Mouse (Mus musculus) forebrain, embryonic 13.5 days (tissue): ENCODE data around the gene Lysmd4. TPM values are rescaled to one million over a fixed set of nuclear protein-coding genes. Genes with fewer than 3 reads are reported as not detected.

Experiments used
- ATAC-seq: fragments of 200-750 bp; cut with Nextera tagmentation; 2 replicates; pipeline ENCODE4 v1.8.0; 2017
- H3K27ac ChIP-seq: fragments of 300-500 bp; sonication (generic); 2 replicates; pipeline ENCODE4 v1.5.1; 2015; ENCODE audit warnings: inconsistent platforms, mild to moderate bottlenecking, moderate library complexity
- H3K27me3 ChIP-seq: fragments of 300-500 bp; sonication (generic); 2 replicates; pipeline ENCODE4 v1.6.1; 2015; ENCODE audit warnings: mild to moderate bottlenecking, inconsistent platforms
- H3K36me3 ChIP-seq: fragments of 300-500 bp; sonication (generic); 2 replicates; pipeline ENCODE4 v1.6.1; 2015; ENCODE audit warnings: mild to moderate bottlenecking, inconsistent platforms; ENCODE audit not compliant: poor library complexity, severe bottlenecking
- H3K4me1 ChIP-seq: fragments of 300-500 bp; sonication (generic); 2 replicates; pipeline ENCODE4 v1.6.1; 2015; ENCODE audit warnings: inconsistent platforms
- H3K4me2 ChIP-seq: fragments of 300-500 bp; sonication (generic); 2 replicates; pipeline ENCODE4 v1.6.1; 2015; ENCODE audit warnings: inconsistent platforms, mild to moderate bottlenecking, moderate library complexity
- H3K4me3 ChIP-seq: fragments of 300-500 bp; sonication (generic); 2 replicates; pipeline ENCODE4 v1.5.1; 2015; ENCODE audit warnings: mild to moderate bottlenecking, inconsistent platforms
- H3K9ac ChIP-seq: fragments of 300-500 bp; sonication (generic); 2 replicates; pipeline ENCODE4 v1.6.1; 2015; ENCODE audit warnings: mild to moderate bottlenecking, inconsistent platforms
- H3K9me3 ChIP-seq: fragments of 300-500 bp; sonication (generic); replicated peaks from 2 replicates; pipeline ENCODE4 v1.6.1; 2016; ENCODE audit warnings: inconsistent platforms
- WGBS: fragments of 180-500 bp; shearing (Covaris S2); methylation state at CpG from one replicate; pipeline ENCODE4 v1.1.7; 2015; 5-methylcytosine and 5-hydroxymethylcytosine counted together
- polyA plus RNA-seq: library from polyadenylated mRNA; unstranded; fragments of >200 nt; fragmentation: Nextera tagmentation; extraction: Ambion mirVana; gene quantifications from 2 replicates; pipeline ENCODE4 v1.2.1, GENCODE M21; 2015

The Lysmd4 gene
- polyA plus RNA-seq, 1 experiment from 2014 or later: 21.7 TPM

GRCm38 (mm10) chr7:67296419-67296818 is 74.1 kb downstream of the Lysmd4 start:
- ATAC-seq: no peak
- WGBS: 97% methylated on average over 1 of the region's 1 CpGs
- Histone ChIP-seq H3K27ac (no peak overlapping the region), H3K9me3 (no peaks in the 10 kb centered on the region), H3K27me3 (no peaks in the 10 kb centered on the region), H3K9ac (no peak overlapping the region), H3K36me3 (no peaks in the 10 kb centered on the region), H3K4me1 (0 out of 2 replicates have a peak, but pooled peaks cover 4% of the 10 kb centered on the region), H3K4me3 (no peak overlapping the region), H3K4me2 (no peak overlapping the region)

GRCm38 (mm10) chr7:67304937-67305336 is 82.6 kb downstream of the Lysmd4 start:
- H3K4me2 ChIP-seq: no peak overlapping the region
- H3K4me1 ChIP-seq: no peaks in the 10 kb centered on the region
- H3K27me3 ChIP-seq: no peaks in the 10 kb centered on the region
- no peak overlapping the region for H3K4me3 ChIP-seq
- no peaks in the 10 kb centered on the region for H3K36me3 ChIP-seq
- WGBS: 86% methylated on average over 3 of the region's 3 CpGs
- no peak overlapping the region for H3K27ac ChIP-seq
- no peaks in the 10 kb centered on the region for H3K9me3 ChIP-seq
- no peak for ATAC-seq
- H3K9ac ChIP-seq: no peak overlapping the region

GRCm38 (mm10) chr7:67307078-67307477 is 84.7 kb downstream of the Lysmd4 start:
- Histone ChIP-seq H3K27ac (no peak overlapping the region), H3K27me3 (no peaks in the 10 kb centered on the region), H3K4me3 (no peak overlapping the region), H3K9ac (no peak overlapping the region), H3K36me3 (no peaks in the 10 kb centered on the region), H3K4me2 (no peak overlapping the region), H3K9me3 (no peaks in the 10 kb centered on the region), H3K4me1 (no peaks in the 10 kb centered on the region)
- 95% methylated on average over 3 of the region's 3 CpGs for WGBS
- no peak for ATAC-seq

GRCm38 (mm10) chr7:67308102-67308501 is 85.8 kb downstream of the Lysmd4 start:
- Histone ChIP-seq H3K27me3 (no peaks in the 10 kb centered on the region), H3K4me3 (no peak overlapping the region), H3K4me2 (no peak overlapping the region), H3K9me3 (no peaks in the 10 kb centered on the region), H3K36me3 (no peaks in the 10 kb centered on the region), H3K4me1 (no peaks in the 10 kb centered on the region), H3K9ac (no peak overlapping the region), H3K27ac (no peak overlapping the region)
- ATAC-seq: no peak
- WGBS: 93% methylated on average over 2 of the region's 2 CpGs

- no peak overlapping the region for H3K4me3 ChIP-seq
- H3K27me3 ChIP-seq: no peaks in the 10 kb centered on the region
- WGBS: 95% methylated on average over 2 of the region's 2 CpGs
These were observed 87.8 kb downstream of the Lysmd4 start for GRCm38 (mm10) chr7:67310151-67310550.

GRCm38 (mm10) chr7:67313200-67313599 is 90.9 kb downstream of the Lysmd4 start:
- H3K9me3 ChIP-seq: no peaks in the 10 kb centered on the region
- no peak overlapping the region for H3K4me2 ChIP-seq
- WGBS: 95% methylated on average over 3 of the region's 3 CpGs
- H3K9ac ChIP-seq: no peak overlapping the region
- H3K36me3 ChIP-seq: peaks cover 2% of the 10 kb centered on the region; the same call in 1 of the 2 replicates
- H3K4me3 ChIP-seq: no peak overlapping the region
- ATAC-seq: no peak
- no peak overlapping the region for H3K27ac ChIP-seq
- H3K4me1 ChIP-seq: no peaks in the 10 kb centered on the region
- H3K27me3 ChIP-seq: no peaks in the 10 kb centered on the region

More at GRCm38 (mm10) chr7:67310151-67310550, 87.8 kb downstream of the Lysmd4 start:
- Histone ChIP-seq H3K4me1 (no peaks in the 10 kb centered on the region), H3K27ac (no peak overlapping the region), H3K36me3 (peaks cover 2% of the 10 kb centered on the region; the same call in 1 of the 2 replicates), H3K9me3 (no peaks in the 10 kb centered on the region), H3K9ac (no peak overlapping the region), H3K4me2 (no peak overlapping the region)
- no peak for ATAC-seq

GRCm38 (mm10) chr7:67318697-67319096 is 96.4 kb downstream of the Lysmd4 start:
- Histone ChIP-seq H3K4me2 (no peak overlapping the region), H3K27me3 (no peaks in the 10 kb centered on the region), H3K36me3 (peaks cover 2% of the 10 kb centered on the region; the same call in 1 of the 2 replicates), H3K4me3 (no peak overlapping the region), H3K9ac (no peak overlapping the region), H3K27ac (no peak overlapping the region), H3K9me3 (no peaks in the 10 kb centered on the region), H3K4me1 (no peaks in the 10 kb centered on the region)
- ATAC-seq: no peak

GRCm38 (mm10) chr7:67320359-67320758 is 98.0 kb downstream of the Lysmd4 start:
- Histone ChIP-seq H3K4me3 (no peak overlapping the region), H3K9ac (no peak overlapping the region), H3K4me2 (no peak overlapping the region), H3K36me3 (no peaks in the 10 kb centered on the region), H3K9me3 (no peaks in the 10 kb centered on the region), H3K27ac (no peak overlapping the region), H3K27me3 (no peaks in the 10 kb centered on the region), H3K4me1 (no peaks in the 10 kb centered on the region)
- 88% methylated on average over 1 of the region's 1 CpGs for WGBS
- no peak for ATAC-seq

GRCm38 (mm10) chr7:67342067-67342625 is 119.8 kb downstream of the Lysmd4 start:
- 92% methylated on average over 7 of the region's 7 CpGs for WGBS
- H3K4me1 ChIP-seq: no peaks in the 10 kb centered on the region
- H3K4me2 ChIP-seq: no peak overlapping the region
- H3K27me3 ChIP-seq: no peaks in the 10 kb centered on the region
- H3K9me3 ChIP-seq: no peaks in the 10 kb centered on the region
- ATAC-seq: no peak
- no peak overlapping the region for H3K9ac ChIP-seq
- peaks cover 2% of the 10 kb centered on the region for H3K36me3 ChIP-seq
- H3K4me3 ChIP-seq: no peak overlapping the region
- H3K27ac ChIP-seq: no peak overlapping the region

GRCm38 (mm10) chr7:67344443-67344842 is 122.1 kb downstream of the Lysmd4 start:
- 82% methylated on average over 1 of the region's 1 CpGs for WGBS
- H3K4me2 ChIP-seq: no peak overlapping the region
- H3K4me1 ChIP-seq: no peaks in the 10 kb centered on the region

GRCm38 (mm10) chr7:67352989-67353388 is 130.6 kb downstream of the Lysmd4 start:
- no peak overlapping the region for H3K4me2 ChIP-seq
- H3K27me3 ChIP-seq: no peaks in the 10 kb centered on the region
- H3K27ac ChIP-seq: no peak overlapping the region
- H3K4me3 ChIP-seq: no peak overlapping the region
- peaks cover 6% of the 10 kb centered on the region; the same call in 1 of the 2 replicates for H3K36me3 ChIP-seq
- ATAC-seq: no peak
- WGBS: 76% methylated on average over 4 of the region's 4 CpGs
- no peak overlapping the region for H3K9ac ChIP-seq
- H3K4me1 ChIP-seq: no peaks in the 10 kb centered on the region
- H3K9me3 ChIP-seq: peaks cover 6% of the 10 kb centered on the region

More at GRCm38 (mm10) chr7:67344443-67344842, 122.1 kb downstream of the Lysmd4 start:
- Histone ChIP-seq H3K9ac (no peak overlapping the region), H3K27me3 (no peaks in the 10 kb centered on the region), H3K36me3 (peaks cover 2% of the 10 kb centered on the region), H3K4me3 (no peak overlapping the region), H3K9me3 (no peaks in the 10 kb centered on the region), H3K27ac (no peak overlapping the region)
- no peak for ATAC-seq

GRCm38 (mm10) chr7:67353667-67354066 is 131.3 kb downstream of the Lysmd4 start:
- Histone ChIP-seq H3K4me3 (no peak overlapping the region), H3K27ac (no peak overlapping the region), H3K4me1 (no peaks in the 10 kb centered on the region), H3K4me2 (no peak overlapping the region), H3K9me3 (peaks cover 6% of the 10 kb centered on the region), H3K36me3 (peaks cover 6% of the 10 kb centered on the region; the same call in 1 of the 2 replicates), H3K9ac (no peak overlapping the region), H3K27me3 (no peaks in the 10 kb centered on the region)
- ATAC-seq: no peak
- WGBS: 90% methylated on average over 6 of the region's 6 CpGs

GRCm38 (mm10) chr7:67355870-67356269 is 133.5 kb downstream of the Lysmd4 start:
- H3K36me3 ChIP-seq: peaks cover 6% of the 10 kb centered on the region; the same call in 1 of the 2 replicates
- H3K27ac ChIP-seq: no peak overlapping the region
- WGBS: 96% methylated on average over 5 of the region's 5 CpGs
- H3K27me3 ChIP-seq: no peaks in the 10 kb centered on the region
- H3K4me2 ChIP-seq: no peak overlapping the region
- H3K4me1 ChIP-seq: no peaks in the 10 kb centered on the region
- ATAC-seq: no peak
- no peak overlapping the region for H3K4me3 ChIP-seq
- H3K9me3 ChIP-seq: peaks cover 6% of the 10 kb centered on the region
- H3K9ac ChIP-seq: no peak overlapping the region
